Mouse (Mus musculus): ENCODE data around the gene Pik3cb.

DNA sequence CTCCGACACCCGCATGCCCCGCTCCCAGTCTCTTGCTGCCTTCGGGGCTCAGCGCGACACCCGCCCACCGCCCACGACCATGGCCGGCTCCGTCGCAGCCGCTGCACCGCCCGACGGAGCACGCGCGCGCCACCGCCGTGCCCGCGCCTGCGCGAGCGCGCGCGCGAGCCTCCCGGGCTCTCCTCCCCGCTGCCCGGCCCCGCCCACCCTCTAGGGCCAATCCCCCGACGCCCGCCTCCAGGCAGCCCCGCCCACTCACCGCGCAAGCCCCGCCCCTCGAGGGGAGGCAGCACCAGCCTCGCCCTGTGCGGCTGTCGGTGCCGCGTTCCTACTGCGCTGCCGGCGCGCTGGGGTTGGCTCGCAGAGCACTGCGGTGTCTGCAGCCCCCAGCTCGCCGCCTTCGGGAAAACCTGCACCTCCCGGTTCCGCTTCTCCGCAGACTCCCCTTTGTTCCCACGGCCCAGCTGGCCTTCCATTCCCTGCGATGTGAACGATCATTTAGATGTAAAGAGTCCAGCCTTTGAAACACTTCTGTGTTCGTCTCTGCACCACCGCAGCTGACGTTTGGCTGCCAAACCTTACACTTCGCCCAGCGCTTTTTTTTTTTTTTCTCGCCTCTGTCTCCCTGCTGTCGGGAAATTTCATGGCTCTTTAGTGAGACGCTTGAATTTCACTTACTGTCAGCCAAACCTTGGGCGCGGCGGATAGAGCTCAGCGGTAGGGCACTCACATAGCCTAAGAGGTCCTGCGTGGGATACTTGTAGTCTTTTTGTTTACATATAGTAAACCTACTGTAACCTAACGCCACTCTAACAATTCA, at the start of gene Pik3cb:
- TF ChIP-seq GATA1 (IDR thresholded peaks at IDR 0.05; ENCODE audit: borderline replicate concordance, low read length) (no peak), FLI1 (IDR thresholded peaks at IDR 0.05; ENCODE audit: low read length) (no peak)
